Mouse (Mus musculus) CD8-positive naive resting alpha-beta T cell, adult 57 days (primary cell): ENCODE measurements around the gene Pcnx. TPM values are rescaled to one million over a fixed set of nuclear protein-coding genes. Genes with fewer than 3 reads are reported as not detected.

ENCODE experiments used
- total RNA-seq: library from RNA; stranded (reverse); gene quantifications from one replicate; pipeline ENCODE4 v1.2.4, GENCODE M21; 2023

The Pcnx gene
- total RNA-seq, result 38.1 TPM

GRCm38 (mm10) chr12:81859351-81860307 lies at the start of gene Pcnx:
Pcnx (plus strand) TSS chr12:81860023.

Other genes starting within 250 kb of the Pcnx start
- not detected for gene Ttc9, start 228.8 kb upstream of the Pcnx start, total RNA-seq
- gene Map3k9, start 78.8 kb upstream of the Pcnx start, total RNA-seq, result 6.2 TPM